Mouse (Mus musculus) ES-E14 (cell line): ENCODE data around the gene Ttn.

ENCODE experiments used
- CHD2 ChIP-seq: IDR thresholded peaks from 2 replicates; pipeline ENCODE4 v1.6.1; 2014; ENCODE audit warnings: mild to moderate bottlenecking, low read depth, low read length, inconsistent platforms
- MAFK ChIP-seq: IDR thresholded peaks from 2 replicates; pipeline ENCODE4 v1.6.1; 2014; ENCODE audit warnings: mild to moderate bottlenecking, low read depth, low read length, inconsistent platforms; ENCODE audit not compliant: insufficient read depth
- ZC3H11A ChIP-seq: IDR thresholded peaks from 2 replicates; pipeline ENCODE4 v1.6.1; 2012; ENCODE audit warnings: low read depth, mild to moderate bottlenecking, inconsistent platforms, low read length, borderline replicate concordance

GRCm38 (mm10) chr2:76966582-76966981 is 15.8 kb downstream of the Ttn start:
- TF ChIP-seq MAFK (no peak), ZC3H11A (no peak), CHD2 (no peak)
